Mouse (Mus musculus): ENCODE results near the gene Cbs. TPM values are rescaled to one million over a fixed set of nuclear protein-coding genes. Genes with fewer than 3 reads are reported as not detected.

The Cbs gene
- total RNA-seq, 2 experiments from 2014 or later, result 0.64 to 1.4 TPM

DNA sequence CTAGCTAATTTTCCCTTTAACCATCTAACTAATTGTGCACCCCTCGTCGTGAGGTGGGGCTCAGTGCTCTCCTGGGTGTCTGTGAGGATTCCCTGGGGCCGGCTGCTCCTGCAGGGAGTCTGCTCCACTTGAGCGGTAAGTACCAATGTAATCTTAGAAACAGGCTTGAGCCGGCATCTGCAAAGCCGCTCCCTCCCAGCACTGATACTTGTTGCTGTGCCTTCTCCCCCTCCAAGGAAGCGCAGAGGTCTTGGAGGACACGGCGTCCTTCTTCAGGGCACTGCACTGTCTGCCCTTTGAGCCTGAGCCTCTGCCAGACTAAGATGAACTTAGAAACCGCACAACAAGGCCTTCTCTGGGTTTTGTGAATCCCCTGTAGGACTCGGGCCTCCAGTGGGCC lies 46.2 kb downstream of the Cbs start:
- DNase-seq (ENCODE audit: low spot score in 2 of 2), result no peak

DNA sequence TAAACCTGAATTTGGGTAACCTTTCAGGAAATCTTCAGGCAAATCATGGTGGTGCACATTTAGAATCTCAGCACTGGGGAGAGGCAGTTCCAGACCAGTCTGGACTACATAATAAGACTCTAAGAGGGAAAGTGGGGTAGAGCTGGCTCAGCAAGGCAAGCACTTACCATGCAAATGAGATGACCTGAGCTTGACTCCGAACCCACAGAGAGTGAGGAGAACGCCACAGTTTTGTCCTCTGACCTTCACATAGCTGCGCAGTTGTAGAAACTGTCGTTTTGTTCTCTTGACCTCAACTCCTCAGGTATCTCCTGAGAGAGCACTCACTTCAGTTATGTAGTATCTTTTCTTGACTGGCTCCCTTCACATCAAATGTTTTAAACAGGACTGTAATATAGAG lies 48.3 kb downstream of the Cbs start:
- DNase-seq (ENCODE audit: low spot score in 2 of 2), result no peak

DNA sequence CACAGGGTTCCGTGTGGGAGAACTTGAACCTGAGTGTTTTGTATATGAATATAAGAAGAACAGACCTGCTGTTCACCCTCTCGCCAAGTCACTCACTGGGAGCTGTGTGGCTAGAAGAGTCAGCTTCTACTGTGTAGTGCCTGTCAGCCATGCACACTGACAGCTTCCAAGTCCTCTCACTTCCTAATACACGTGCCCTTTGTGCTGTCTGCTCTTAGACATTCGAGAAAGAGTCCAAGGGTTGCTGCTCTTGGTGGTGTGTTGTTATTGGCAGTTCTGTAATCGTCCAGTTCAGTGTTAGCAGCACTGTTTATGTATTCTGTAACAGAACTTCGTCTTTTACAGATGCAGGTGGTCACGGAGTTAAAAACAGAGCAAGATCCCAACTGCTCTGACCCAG lies 48.9 kb downstream of the Cbs start:
- DNase-seq (ENCODE audit: low spot score in 2 of 2), result no peak

DNA sequence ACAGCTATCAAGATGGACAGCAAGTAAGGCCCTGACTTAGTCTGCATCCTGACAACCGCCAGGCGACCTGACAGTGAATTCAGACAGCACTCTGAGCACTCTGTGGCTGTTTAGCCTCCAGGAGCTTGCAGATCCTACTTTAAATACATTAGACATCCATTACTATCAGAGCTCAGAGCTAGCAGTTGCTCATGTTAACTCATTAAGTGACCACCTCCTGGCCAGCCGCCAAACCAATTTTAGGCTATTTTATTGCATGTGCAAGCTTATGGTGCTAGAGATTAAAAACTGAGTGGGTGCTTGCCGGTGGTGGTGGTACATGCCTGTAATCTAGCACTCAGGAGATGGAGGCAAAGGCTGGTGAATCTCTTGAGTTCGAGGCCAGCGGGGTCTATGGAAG lies 53.3 kb downstream of the Cbs start:
- no peak for DNase-seq (ENCODE audit: low spot score in 2 of 2)

DNA sequence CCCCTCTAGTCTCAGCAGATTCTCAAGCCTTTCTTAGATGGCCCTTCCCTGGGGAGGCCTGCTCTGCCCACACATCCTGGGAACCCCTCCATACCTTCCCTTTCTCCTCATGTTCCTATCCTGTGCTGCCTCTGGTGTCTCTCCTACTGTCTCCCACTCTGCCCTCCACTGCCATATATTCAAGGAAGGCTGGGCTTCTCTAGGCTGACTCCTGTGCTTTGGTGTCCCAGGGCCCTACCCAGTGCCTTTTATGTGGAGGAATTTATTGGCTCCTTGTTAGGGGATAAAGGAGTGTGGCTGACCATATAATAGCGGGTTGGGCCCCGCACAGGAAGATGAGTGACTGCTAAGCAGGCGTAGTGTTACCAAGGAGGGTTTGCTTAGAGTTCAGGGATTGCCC lies 53.9 kb downstream of the Cbs start:
- no peak for DNase-seq (ENCODE audit: low spot score in 2 of 2)

DNA sequence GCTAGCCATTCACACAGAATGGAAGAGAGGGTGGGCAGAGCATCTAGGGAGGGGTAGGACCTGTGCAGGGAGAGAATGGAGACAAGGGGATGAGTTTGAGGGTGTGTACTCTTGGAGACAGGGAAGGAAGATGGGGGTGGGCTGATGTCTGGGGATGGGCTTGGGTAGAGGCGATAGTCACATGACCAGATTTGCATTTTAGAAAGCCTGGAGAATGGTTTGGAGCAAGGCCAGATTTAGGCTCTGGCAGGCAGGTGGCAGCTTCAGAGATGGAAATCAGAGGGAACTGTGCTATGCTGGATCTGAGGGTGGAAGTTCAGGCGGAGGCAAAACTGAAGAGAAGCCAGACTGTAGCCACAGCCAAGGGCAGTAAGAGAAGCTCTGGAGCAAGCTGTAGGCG lies 56.7 kb downstream of the Cbs start:
- no peak for DNase-seq (ENCODE audit: low spot score in 2 of 2)

DNA sequence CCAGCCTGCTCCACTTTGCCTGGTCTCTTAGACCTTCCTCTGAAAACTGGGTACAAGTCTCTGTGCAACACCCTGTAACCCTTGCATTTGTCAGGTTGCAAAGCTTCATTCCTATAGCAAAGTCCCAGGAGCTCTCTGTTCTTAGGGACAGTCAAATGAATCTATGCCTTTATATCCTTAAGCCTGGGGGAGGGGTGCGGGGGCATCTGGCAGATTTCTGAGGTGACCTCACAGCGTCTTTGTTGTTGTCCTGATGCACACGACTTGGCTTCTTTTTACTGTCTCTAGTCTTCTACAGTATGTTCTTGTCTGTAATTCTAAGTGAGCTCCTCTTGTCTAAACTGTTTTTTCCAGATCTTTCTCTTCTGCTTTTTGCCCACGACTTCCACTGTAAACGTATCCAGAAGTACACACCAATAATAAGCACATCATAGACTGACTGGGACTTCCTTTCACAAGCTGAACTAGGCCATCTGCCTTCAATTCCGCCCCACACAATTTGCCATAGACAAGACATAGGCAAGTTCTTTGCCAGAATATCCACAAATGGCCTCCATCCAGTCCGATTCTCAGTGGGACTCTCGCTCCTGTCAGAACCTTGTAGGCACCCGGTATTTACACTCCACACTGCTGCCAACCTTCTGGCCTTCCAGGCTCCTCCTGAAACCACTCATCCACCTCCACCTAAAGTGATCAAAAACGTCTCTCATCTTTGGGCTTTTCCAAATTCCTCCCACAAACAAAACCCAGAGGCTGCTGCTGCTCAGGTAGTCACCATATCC lies 60.5 kb downstream of the Cbs start:
- DNase-seq (ENCODE audit: low spot score in 2 of 2), result no peak

DNA sequence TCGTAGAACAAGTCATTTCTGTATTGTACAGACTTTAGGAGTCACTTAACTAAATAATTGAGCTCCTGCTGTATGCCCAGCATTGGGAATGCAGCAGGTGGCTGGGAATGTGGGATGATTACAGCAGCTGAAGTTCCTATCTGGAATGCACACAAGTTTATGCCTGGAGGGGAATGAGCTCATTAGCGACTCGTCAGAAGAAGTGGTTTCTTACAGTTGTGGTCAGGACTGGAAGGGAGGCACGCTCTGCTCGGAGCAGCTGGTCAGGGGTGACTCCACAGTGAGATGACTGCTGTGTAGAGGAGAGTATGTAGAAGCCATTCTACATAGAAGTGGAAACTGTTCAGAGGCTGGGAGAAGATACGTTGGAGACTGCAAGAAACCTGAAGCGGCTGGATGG lies 62.4 kb downstream of the Cbs start:
- DNase-seq (ENCODE audit: low spot score in 2 of 2), result no peak

DNA sequence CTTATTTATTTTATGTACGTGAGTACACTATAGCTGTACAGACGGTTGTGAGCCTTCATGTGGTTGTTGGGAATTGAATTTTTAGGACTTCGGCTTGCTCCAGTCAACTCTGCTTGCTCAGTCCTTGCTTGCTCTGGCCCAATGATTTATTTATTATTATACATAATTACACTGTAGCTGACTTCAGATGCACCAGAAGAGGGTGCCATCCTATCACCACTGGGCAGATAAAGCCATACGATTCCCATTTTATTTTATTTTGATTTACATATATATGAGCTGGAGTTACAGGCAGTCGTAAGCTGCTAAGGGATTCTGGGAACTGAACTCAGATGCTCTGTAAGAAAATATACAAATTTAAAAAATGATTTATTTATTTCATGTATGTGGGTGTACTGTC lies 65.3 kb downstream of the Cbs start:
- DNase-seq (ENCODE audit: low spot score in 2 of 2), result no peak

DNA sequence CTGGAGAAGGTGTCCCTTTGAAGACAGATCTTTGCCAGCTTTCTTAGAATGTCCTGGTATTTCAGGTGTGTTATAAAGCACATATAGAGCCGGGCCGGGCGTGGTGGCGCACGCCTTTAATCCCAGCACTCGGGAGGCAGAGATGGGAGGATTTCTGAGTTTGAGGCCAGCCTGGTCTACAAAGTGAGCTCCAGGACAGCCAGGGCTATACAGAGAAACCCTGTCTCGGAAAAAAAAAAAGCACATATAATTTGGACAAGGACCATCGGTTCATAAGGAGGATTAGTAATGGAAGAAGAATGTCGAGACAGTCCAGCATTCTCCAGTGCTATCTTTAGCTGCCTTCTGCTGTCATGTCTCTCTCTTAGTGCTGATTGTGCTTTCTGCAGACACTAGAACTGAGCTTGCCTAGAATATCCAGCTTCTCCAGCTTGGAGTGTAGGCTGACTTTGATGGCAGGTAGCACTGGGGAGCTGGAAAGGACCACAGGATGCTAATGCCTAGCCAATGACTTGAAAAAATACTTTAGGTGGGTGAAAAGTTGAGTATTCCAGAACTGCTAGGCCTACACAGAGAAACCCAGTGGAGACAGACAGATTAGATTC lies 66.6 kb downstream of the Cbs start:
- peak; percentile 63 for DNase-seq (ENCODE audit: low spot score in 2 of 2)

DNA sequence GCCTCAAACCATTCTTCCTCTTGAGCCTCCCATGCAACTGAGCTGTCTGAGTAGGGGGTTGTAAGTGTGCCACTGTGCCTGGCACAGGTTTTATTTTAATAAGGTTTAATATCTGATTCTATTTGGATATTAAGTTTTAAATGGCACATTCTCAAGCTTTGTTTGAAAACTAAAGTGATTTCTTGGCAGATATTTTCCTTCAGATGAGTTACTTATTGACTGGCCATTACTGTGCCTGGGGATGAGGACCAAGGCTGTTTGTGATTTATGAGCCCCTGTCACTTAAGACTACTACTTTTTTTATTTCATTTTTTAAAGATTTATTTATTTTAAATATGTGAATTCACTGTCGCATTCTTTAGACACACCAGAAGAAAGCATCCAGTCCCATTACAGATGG lies 67.3 kb downstream of the Cbs start:
- DNase-seq (ENCODE audit: low spot score in 2 of 2), result no peak

DNA sequence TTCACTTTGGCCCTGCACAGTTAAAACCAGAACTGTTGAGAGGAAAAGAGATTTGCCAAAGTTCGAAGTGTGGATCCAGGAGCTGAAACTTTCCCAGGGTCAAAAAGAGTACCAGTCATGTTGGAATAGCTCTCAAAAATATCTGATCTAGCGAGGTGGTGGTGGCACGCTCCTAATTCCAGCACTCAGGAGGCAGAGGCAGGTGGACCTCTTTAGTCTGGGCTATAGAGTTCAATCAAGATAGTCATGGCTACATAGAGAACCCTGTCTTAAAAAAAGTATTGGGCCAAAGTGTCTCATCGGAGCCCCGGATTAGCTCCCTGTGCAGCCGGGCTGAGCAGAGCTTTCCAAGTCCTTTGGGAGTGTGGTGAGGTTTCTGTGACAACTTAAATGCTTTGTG lies 70.8 kb downstream of the Cbs start:
- no peak for DNase-seq (ENCODE audit: low spot score in 2 of 2)

DNA sequence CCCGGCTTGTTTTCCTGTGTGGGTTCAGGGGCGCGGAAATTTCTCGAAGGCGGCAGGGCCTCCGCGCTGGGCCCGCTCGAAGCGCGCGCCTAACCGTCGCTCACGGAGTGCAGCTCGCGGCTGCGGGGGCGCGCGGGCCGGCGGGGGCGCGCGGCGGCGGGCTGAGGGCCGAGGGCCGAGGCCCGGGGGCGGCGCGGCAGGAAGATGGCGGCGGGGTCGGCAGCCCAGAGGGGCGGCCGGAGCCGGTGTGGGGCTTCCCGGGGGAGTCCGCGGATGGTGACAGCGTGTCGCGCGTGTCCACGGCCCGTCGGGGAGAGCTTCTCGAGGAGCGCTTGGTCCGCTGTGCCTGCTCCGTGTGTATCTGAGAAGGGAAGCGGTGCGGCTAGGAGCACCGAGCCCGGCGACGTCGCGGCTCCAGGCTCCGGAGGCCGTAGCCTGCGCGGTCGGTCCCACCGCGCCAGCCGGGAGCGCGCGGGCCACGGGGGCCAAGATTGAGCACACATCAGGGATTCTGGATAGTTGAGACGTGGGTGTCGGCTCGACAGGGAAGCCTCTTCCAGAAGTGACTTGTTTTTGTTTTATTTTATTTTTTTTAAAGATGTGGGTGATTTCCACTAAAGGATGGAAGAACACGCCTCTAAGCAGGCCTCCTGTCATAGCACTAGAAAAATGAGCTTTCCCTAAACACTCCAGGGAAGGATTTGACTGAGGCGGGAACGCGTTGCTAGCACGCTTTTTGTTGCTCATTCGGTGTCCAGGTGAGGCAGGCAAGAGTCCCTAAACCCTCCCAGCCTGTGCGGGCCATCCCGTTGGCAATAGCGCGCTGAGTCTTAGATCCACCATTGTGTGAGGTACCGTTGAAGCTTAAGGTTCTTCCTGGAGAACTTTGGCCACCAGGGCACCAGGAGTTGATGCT lies 71.6 kb downstream of the Cbs start:
- DNase-seq (ENCODE audit: low spot score in 2 of 2), result peak; percentile 58 to 75

DNA sequence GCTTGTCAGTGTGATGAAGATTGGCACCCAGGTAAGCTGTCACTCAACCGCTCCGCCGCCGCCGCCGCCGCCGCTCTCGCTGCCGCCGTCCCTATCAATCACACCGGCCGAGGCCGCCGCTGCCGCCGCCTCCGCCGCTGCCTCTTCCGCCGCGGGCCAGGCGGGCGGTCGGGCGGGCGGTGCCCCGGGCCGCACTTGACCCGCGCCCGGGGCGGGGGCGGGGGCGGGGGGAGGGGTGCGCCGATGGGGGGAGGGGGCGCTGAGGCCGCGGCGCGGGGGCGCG lies 72.2 kb downstream of the Cbs start:
- no peak for DNase-seq (ENCODE audit: low spot score in 2 of 2)

DNA sequence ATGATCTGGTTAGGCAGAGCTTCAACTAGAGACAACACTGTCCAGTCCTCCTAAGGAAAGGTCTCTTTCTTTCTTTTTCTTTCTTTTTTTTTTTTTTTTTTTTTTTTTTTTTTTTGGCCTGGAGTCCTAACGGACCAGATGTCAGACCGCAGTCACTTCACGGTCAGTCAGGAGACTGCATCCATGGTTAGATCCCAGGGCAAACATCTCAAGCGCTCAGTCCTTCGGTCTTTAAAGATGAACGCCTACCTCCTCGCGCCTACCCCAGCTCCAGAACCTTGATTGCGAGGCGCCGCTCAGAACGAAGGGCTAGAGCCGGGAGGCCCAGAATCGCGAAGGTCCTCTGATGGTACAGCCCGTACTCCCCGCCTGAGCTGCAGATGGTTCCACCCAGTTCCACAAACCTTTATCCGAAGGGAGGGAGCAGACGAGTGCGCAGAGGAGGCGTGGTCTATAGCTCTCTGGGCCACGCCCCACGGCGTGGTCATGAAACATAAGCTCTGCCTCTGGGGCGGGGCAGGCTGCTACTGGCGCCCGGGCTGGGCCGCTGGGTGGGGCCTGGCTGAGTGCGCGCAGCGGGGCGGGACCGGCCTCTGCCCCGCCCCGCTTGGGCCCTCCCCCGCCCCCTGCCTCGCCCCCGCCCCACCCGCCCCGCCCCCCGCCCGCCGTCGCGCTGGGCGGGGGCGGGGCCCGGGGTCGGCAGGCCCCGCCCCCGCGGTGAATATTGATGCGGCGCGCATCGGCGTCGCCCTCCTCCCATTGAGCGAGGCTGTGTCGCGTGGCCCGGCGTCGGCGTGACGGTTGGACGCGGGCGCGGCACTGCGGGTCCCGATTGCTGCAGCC lies 72.8 kb downstream of the Cbs start, which contains the start of gene Pknox1:
Gene Pknox1, plus strand, starts transcription at position 720 of the 843 bp plus-strand sequence.
- peak; percentile 95 to 99 for DNase-seq (ENCODE audit: low spot score in 2 of 2)

DNA sequence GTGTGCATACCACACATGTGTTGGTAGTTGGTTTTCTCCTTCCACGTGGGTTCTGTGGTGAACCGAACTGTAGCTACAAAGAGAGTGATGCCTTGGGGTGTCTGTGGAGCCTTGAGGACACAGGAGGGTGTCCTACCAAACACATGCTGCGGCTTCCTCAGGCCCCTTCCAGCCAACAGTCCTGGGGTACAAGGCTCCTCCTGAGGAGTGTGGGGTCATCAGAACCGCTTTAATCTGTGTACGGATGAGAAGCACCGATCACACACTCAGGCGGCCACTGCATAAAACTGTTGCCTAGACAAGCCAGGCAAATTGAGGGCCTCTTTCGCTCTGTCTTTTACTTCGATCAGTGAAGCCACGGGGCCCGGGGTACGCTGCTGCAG lies 73.4 kb downstream of the Cbs start:
- DNase-seq (ENCODE audit: low spot score in 2 of 2), result peak in 1 of 2 experiments; percentile 41

DNA sequence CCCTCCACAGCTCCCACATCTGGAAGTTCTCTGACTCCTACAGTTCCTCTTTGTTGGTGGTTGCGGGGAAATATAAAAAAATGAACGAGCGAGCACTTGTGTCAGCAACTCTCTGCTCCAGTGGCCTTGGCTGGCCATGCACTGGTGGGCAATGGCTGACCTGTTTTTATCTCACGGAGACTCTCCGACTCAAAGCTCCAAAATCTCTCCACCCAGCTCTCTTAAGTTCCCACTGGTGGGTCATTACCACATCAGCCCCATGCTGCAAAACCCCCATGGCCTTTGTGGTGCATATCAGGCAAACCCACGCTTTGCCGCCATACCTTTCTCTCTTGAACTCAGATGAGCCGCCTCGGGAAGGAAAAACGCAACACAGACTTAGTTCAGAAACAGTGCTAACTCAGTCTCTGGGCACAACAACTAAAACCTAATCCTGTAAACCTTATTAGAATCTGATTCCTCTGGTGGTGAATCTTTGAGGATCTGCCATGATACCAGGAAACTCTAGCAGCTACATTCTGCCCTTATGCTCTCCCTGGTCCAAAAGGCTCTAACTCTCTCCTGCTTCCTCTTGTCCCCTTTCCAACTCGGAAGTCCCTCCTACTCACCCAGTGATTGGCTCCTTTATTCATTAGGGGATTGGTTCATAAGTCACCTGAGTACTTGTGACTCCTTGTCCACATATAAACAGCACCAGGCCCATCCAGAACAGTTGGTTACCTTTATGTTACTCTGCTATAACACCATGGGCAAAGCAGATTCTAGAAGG lies 77.8 kb downstream of the Cbs start:
- DNase-seq (ENCODE audit: low spot score in 2 of 2), result no peak

Data from gastrocnemius, postnatal 4 days (tissue).